Mouse (Mus musculus) induced T-regulatory cell, adult 2 months (primary cell): ENCODE measurements around the gene Pthlh.
"Not testable (repeated sequence)": the region's sequence is repeated elsewhere in the genome, so short reads cannot be mapped to it uniquely, and the experiment has no call there.

Source experiments
- DNase-seq: peaks from one replicate; pipeline ENCODE4 v3.0.0-alpha.2; 2012; ENCODE audit warnings: low read depth

Gene Pthlh

DNA sequence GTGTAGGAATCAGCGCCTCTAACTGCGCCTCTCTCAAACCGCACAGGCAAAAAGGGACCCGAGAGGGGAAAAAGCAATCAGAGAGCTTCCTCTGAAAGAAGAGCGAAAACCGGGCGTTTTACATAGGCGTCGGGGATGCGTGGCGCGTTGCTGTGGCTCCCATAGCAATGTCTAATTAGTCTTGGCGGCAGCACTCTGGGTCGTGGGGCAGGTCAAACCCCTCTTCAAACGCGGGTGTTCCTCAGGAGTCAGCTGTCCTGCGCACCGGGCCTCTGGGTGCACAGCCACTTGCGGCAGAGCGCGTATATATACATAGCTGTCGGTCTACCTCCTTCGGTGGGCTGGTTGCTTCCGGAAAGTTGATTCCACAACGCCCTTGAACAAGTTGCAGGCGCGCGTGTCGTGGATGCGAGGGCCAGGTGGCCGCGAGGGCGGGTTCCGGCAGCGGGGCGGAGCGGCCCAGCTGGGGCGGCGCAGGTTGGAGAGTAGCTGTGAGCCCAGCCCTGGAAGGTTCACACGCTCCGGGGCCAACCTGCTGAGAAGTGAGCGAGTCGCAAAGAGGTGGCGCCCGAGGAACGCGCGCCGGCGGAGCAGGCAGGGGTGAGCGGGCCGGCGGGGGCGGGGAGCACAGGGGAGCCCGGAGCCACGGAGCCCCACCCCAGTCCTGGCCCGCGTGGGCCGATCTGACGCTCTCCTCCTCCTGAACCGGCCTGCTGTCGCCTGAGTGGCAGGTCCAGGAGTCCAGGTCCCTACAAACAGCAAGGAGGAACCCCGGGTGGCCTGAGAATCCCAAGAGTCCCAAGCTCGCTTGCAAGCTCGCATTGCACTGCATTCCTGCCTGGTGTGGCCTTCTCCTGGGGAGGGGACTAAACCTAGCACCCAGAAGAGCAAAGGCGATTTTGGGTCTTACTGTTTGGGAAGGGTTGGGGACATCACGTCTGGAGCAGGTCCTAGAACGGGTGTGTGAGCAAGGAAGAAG, at the start of gene Pthlh:
Gene Pthlh (minus strand): TSS at position 597 of the 979 bp plus-strand sequence.
- DNase-seq: peak; percentile 10

DNA sequence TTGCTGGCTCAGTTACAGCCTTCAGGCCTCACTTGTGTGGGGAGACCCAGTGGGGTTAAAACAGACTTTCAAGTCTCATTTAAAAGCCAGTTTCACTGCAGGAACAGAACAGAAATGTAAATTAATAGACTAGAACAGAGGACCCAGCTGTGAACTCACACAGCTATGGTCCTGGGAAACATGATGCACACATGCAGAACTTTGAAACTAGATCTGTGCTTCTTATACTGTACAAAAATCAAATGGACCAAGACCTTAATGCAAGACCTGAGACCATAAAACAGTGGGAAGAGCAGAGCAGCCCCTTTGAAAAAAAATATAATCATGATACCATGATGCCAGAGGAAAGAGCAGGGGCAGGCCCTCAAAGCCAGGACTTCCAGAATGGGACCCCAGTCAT, 49.3 kb upstream of the Pthlh start:
- DNase-seq: no peak

DNA sequence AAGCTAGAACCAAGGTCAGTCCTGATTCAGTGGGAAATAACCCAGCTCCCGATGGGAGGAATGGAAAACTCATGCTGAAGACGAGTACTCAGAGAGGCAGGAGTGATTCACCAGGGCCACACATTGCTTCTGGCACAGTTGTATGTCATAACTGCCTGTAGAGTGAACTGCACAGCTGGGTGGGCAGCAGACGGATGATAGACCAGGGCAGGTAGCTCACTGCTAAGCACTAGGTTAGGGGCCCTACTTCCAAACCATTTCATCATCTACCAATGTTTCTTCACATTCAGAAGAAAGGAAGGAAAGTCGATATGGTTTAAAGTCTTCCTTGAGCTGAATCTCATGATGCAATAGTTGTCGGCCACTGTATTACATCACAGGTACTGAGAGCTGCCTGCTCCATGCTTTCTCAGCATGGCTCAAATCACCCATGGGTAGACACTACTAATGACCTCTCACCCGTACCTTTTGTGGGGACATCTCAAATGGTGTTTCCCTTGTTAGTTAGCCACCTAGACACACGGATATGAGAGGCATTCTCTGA, 46.5 kb upstream of the Pthlh start:
- DNase-seq: no peak

DNA sequence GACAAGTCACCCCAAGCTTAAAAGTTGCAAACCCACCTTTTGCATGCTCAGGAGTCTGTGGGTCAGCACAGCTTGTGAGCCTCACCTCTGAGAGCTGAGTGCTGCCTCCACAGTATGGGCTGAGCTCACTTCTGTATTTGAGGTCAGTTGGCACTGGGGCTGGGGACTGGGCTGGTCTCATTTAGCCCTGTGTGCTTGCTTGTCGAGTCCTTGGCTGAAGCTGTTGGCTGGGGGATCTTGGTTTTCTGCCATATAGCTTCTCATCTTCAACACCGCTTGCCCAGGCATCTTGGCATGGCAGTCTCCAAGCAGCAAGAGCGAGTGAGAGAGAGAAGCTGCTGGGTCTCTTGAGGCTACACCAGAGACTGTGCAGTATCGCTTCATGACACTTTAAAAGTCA, 46.1 kb upstream of the Pthlh start:
- no peak for DNase-seq

DNA sequence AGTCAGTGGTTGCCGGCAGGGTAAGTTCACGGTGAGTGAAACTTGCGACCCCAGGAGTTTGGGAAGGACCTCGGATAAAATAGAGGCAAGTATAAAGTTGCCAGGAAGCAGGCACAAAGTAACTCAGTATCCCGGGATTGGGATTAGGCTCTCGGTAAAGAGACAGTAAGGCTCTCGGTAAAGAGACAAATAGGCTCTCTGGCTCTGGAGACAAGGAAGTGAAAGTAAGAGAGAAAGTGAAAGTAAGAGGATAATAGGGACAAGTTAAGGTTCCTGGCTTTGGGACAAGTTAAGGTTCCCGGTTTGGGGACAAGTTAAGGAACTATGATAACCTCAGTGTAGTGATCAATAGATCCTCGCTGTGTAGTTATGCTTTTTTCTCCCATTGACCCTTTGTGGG, 40.3 kb upstream of the Pthlh start:
- not testable (repeated sequence) for DNase-seq

DNA sequence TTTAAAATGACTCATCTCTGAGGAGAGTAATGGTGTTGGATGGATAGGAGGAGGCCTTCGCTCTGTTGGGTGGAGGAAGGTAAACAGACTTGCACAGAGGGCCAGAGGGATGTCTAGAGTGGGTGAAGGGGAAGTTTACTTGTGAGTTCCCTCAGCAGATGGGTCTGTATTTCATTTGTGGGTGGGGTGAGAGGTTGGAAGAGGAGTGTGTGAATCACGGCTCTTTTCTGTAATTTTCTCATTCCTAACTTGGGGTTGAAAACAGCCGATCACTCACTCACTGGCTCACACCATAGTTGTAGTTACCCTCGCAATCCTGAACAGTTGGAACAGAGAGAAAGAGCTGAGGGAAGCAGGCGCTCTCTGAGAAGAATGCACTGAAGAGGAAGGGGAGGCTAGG, 35.6 kb upstream of the Pthlh start:
- no peak for DNase-seq

DNA sequence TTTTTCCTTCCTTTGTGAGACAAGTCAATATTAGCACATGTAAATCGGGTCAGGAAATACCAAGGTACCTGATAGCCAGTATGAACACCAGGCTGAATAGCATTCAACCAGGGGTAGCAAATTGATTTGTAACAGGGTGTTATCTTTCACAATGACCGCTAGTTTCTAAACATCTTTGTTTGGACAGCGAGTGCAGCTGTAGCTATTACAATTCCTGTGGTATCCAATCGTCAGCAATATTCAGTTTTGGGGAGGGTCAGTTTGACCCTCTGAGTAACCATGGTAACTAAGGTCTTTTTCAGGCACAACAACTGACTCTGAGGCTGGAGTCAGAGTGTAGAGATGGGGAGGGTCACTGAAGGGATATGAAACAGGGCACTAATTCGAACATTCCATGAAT, 15.3 kb upstream of the Pthlh start:
- DNase-seq: no peak

DNA sequence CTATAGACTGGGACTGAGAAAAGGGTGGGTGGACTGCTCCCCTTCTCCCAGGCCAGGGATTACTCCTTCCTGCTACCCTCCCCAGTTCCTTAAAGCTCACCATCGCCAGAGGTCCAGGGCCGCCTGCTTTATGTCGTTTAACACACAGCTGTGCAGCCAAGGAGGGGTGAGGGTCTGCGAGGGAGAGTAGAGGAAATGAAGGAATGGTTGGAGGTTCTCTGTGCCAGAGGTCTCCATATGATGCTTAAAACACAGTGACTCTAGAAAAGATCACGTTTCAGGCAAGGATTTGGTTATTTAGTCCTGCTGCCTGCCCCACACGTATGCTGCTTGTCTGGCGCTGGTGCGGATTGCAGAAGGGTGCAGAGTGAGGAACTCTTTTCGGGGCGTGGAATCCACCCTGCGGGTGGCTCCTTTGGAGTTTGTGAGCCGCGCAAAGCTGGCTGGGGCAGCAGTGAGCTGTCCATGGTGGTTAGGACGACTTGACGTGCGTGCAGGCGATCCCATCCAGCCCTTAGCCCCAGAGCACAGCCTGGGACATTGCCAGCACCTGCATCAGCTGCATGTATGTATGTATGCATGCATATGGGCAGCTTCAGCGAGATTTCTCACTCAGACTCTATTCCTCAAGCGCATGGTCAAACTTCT, 4.3 kb upstream of the Pthlh start:
- no peak for DNase-seq

DNA sequence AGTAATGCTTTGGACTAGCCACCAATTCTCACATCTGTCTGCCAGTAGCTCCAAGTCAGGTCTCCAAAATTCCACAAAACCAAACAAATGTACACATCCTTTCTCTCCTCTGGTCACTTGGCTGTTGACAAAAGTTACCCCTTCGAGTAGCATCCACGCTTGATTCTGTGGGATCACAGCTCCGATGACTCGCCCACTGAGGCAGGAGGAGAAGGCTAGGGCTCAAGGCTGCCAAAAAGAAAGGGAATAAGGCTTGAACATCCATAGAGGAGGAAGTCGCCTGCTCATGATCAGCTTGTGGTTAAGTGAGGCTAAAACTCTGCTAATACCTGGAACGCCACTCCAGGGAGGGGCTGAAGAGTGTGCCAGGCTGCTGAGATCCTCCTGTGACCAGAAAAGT, 2.5 kb upstream of the Pthlh start:
- DNase-seq: no peak

DNA sequence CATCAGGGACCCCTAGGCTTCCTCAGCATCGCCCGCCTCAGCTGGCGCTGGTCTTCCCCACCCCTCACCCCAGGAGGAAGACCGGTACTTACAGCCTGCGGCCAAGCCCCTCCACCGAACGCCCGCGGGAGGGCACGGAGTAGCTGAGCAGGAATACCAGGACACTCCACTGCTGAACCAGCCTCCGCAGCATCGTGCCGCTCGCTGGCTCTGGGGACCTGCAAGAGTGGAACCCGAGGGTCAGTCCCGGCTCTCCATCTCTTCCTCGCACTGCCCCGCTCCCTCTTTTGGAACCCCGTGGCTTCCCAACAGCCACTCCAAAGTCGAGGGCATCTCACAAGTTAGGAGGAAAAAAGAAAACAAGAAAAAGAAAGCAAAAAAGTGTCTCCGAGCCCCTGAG, 805 bp downstream of the Pthlh start:
- no peak for DNase-seq

DNA sequence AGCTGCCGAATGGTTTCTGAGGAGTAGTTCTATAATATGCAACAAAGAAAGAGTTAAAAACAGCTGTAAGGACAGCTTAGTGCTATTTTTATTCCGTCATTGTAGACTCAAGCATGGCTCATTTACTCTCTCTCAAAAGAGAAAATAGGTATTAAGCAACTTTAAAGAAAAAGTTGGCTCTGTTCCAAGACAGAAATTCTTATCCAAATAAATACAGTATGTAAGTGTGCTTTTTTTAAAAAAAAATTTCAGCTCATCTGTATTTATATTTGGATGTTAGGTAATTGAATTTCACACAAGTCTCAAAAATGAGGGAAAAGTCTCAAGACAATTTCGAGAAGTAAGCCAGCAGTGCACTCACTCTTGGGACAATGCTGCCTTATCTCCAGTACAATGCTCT, 2.4 kb downstream of the Pthlh start:
- no peak for DNase-seq

DNA sequence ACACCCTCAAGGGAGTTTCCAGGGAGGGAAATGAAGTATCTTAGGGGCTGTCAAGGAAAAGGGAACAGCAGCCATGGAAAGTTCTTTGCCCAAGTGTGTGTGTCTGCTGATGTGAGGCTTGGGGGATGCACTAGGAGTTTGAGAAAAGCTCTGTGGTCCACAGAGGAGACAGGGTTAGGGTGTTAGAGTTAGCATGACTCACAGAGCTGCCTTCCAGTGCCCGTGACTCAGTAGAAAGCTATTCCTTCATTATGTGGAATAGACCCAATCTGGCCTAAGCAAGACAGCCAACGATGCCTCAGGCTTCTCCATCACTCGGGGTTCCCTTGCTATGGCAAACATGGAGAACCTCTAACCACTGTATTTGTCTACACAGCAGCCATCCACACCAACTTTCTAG, 3.2 kb downstream of the Pthlh start:
- no peak for DNase-seq

DNA sequence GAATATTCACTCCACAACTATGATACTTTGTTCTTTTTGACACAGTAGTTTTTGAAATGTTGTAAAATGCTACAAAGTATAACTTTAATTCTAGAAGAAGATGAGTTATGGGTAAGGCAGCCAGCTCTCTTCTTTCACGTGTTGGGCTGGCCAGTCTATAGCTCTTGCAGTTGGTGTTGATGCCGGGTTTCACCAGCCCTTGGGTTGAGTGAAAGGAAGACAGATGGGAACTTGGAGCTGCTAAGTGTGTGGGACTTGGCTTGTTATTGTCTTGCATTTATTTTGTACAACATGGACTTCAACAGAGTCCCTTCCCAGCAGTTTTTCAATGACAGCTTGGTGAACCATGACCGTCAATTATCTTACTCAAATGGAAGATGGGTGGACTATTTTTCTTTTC, 16.2 kb downstream of the Pthlh start:
- no peak for DNase-seq

DNA sequence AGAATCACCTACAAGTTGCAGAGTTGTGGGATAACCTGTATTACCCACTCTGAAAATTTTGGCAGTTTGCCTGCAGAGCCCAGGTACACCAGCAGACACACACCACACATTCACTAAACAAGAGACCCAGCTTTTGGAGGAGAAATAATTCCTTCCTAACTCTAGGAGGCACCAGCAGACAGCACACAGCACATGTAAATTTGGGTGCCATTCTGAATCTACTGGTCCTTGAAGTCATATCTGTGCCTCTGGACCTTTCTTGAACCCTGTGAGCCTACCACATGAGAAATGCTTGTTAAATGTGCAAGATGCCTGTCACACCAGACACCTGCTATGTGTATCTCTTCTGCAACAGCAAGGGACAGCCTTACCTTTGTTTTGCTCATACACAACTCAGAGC, 19.7 kb downstream of the Pthlh start:
- no peak for DNase-seq

DNA sequence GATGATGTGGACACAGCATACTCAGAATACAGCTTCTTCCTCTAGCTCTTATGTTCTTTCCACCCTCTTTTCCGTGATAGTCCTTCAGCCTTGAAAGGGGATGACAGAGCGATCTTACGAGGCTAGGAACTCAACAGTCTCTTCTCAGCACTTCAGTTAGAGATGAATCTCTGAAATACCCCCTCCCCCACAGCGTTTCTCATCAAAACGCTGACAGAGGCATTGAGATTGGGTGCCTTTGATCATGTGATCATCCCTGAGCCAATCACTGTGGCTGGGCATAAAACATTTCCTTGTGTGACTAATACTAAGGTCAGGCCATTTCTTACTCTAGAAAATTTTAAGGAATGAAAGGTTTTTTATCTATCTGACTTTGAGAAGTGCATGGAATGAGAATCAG, 20.3 kb downstream of the Pthlh start:
- DNase-seq: no peak

DNA sequence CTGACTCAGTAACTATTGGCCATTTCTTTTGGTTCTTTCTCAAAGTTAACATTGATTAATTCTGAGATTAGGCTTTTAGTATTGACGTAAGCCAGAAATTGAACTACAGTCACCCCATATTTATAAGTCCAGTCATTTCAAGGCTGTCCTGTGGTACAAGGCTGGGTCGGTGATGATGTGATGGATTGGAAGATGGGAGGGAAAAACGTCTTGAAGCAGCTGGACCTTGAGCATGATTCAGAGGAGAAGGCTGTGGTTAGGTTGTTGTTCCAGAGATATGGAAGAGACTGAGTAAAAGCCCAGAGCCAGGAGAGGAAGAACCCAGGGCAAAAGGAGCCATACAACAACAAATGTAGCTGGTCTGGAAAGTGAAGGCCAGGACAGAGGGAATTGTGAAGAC, 22.4 kb downstream of the Pthlh start:
- no peak for DNase-seq

DNA sequence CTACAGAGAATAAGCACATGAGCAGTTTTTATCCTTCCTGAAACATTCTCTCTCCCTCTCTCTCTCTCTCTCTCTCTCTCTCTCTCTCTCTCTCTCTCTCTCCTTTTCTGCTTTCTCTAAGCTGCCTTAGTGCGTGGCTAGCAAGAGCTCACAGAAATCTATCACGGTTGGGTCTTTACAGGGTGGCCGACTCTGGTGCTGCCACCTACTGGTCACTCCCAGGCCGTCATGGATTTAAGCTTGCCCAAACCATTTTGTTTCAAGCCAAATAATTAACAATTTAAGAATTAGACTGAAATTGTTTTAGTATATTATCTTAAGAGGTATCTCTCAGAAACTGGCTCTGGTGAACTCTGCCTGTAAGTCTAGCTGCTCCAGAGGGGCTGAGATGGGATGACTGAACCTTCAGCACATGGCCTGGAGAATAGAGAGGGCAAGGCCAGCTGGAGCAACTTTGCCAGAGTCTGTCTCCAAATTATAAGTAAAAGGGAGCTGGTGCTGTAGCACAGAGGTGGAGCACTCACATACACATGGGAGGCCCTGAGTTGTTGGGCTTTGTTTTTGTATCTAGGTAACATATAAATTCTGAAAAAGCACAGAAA, 23.7 kb downstream of the Pthlh start:
- peak; percentile 48 for DNase-seq

DNA sequence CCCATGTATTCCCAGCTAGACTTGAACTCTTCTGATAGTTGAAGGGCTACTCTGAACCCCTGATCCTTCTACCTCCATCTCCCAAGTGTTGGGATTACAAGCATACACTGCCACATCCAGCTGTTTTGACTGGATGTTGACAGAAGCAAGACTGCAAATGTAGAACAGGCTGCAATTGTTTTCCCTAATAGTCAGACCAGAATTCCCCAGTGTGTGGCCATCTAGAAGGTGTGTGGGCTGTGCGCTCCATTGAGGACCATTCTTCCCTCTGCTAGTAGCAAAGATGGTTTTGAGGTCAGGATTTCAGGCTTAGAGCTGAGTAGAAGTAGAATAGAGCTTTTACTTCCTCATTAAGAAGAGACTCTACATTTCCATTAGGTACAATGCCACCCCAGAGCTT, 37.3 kb downstream of the Pthlh start:
- no peak for DNase-seq

DNA sequence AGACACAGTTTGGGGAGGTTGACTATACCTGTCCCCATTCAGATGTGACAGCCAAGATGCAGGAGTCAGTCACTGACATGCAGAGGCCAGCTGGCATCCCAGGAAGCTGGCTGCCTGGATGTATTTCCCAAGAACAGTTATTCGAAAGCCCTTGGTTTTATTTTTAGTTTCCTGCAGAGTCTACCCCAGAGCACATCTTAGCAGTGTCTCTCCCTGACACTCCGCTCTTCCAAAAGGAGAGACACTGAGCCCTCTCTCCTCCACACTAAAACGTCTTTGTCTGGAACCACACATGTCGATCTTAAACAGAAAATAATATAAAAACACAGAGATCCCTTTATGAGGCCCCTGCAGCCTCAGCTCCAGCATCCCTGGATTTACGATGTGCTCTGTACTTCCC, 44.9 kb downstream of the Pthlh start:
- DNase-seq: no peak

DNA sequence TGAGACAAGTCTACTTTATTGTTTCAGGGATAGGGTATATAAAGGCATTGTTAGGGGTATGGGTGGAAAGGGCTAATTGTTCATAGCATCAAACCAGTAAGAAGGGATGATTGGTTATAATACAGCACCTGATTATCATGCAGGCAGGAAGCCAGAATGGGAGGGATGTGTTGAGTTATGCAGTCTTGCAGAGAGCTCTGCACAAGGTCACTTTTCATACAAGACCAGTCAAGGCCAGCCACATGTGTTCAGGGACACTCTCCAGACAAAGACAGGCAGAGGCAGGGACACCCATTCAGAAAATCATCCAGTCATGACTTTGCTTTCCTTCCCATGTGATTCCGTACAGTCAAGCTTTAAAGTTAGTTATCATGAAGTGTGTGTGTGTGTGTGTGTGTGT, 47.8 kb downstream of the Pthlh start:
- no peak for DNase-seq

DNA sequence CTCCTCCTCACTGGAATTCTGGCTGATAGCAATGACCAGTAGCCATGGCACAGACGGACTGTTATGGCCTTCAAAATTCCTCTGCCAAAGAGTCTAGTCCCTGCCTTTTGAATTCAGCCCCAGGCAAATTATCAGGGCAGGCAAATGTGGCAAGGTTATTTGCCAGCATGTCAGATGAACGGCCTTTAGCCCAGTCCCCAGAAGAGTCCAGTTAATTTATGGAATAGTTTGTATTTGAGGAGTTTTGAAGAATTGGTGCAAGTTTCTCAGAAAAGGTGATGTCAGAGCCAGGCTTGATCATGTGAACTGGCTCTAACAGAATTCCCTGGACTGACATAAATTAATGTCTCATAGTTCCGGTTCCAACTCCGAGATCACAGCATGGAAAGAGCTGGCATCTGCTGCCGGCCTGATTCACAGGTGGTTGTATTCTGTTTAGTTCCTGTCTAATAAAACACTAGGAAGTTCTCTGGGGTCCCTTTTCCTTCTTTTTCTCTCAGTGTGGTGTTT, 56.1 kb downstream of the Pthlh start:
- DNase-seq: no peak
